Mouse (Mus musculus) CH12.LX (cell line): ENCODE measurements around the gene Fcgbp. TPM values are rescaled to one million over a fixed set of nuclear protein-coding genes. Genes with fewer than 3 reads are reported as not detected.
"Not testable (repeated sequence)": the region's sequence is repeated elsewhere in the genome, so short reads cannot be mapped to it uniquely, and the experiment has no call there.

Experiments used
- DNase-seq: peaks from one replicate; pipeline ENCODE4 v3.0.0-alpha.2; 2013; ENCODE audit errors: extremely low read depth
- H3K27ac ChIP-seq: 2 replicates; pipeline ENCODE4 v1.5.1; 2012; ENCODE audit warnings: low read depth, mild to moderate bottlenecking, control low read depth, moderate library complexity; ENCODE audit not compliant: insufficient read depth
- H3K27me3 ChIP-seq: replicated peaks from 2 replicates; pipeline ENCODE3; 2012; ENCODE audit warnings: inconsistent platforms
- H3K36me3 ChIP-seq, 2 experiments: replicated peaks in 1 of 2; 2 replicates each; pipeline versions ENCODE3 to v1.6.1; 2012; ENCODE audit warnings: inconsistent platforms in 1 of 2, low read length in 1 of 2, mild to moderate bottlenecking in 1 of 2, mixed read lengths in 1 of 2, moderate library complexity in 1 of 2; ENCODE audit not compliant: control insufficient read depth in 1 of 2, insufficient read depth in 1 of 2
- H3K4me1 ChIP-seq, 2 experiments: 2 replicates each; pipeline ENCODE4 v1.6.1; 2012; ENCODE audit warnings: inconsistent platforms in 1 of 2, moderate library complexity in 1 of 2; ENCODE audit not compliant: insufficient read depth in 2 of 2, control insufficient read depth in 1 of 2
- H3K4me2 ChIP-seq: 2 replicates; pipeline ENCODE4 v1.6.1; 2012; ENCODE audit warnings: low read depth, mild to moderate bottlenecking, control low read depth; ENCODE audit not compliant: poor library complexity, insufficient read depth, severe bottlenecking
- H3K4me3 ChIP-seq, 3 experiments: fragments of 150-350 bp in 1 of 3; sonication (generic) in 1 of 3; replicated peaks in 1 of 3; 2 replicates each; pipeline versions ENCODE3 to v1.5.1; 2011 to 2012; ENCODE audit warnings: low read depth in 2 of 3, low read length in 2 of 3, mild to moderate bottlenecking in 2 of 3, moderate library complexity in 2 of 3, control low read depth in 1 of 3, improper control_type of control experiment in 1 of 3, inconsistent platforms in 1 of 3, mixed read lengths in 1 of 3; ENCODE audit not compliant: poor library complexity in 1 of 3
- H3K79me2 ChIP-seq: replicated peaks from 2 replicates; pipeline ENCODE4 v1.6.1; 2012; ENCODE audit warnings: mild to moderate bottlenecking, moderate library complexity; ENCODE audit not compliant: control insufficient read depth, poor library complexity, insufficient read depth, severe bottlenecking; ENCODE audit errors: extremely low read depth
- H3K9ac ChIP-seq: 2 replicates; pipeline ENCODE4 v1.6.1; 2012; ENCODE audit warnings: low read depth, mild to moderate bottlenecking, control low read depth, moderate library complexity; ENCODE audit not compliant: insufficient read depth
- H3K9me3 ChIP-seq: replicated peaks from 2 replicates; pipeline ENCODE3; 2012; ENCODE audit warnings: low read length, inconsistent platforms, mixed read lengths
- CHD1 ChIP-seq: IDR thresholded peaks from 2 replicates; pipeline ENCODE4 v1.6.1; 2012; ENCODE audit warnings: low read depth, low read length, improper control_type of control experiment, inconsistent platforms
- CHD2 ChIP-seq: IDR thresholded peaks from 2 replicates; pipeline ENCODE4 v1.6.1; 2011; ENCODE audit warnings: low read length, improper control_type of control experiment
- CTCF ChIP-seq, 2 experiments: IDR thresholded peaks in 1 of 2; conservative IDR thresholded peaks in 1 of 2; 2 replicates each; pipeline ENCODE4 v1.5.1; 2011 to 2012; ENCODE audit warnings: low read depth in 2 of 2, low read length in 2 of 2, improper control_type of control experiment in 1 of 2, inconsistent platforms in 1 of 2, mild to moderate bottlenecking in 1 of 2, moderate library complexity in 1 of 2
- EP300 ChIP-seq: IDR thresholded peaks from 2 replicates; pipeline ENCODE4 v1.6.1; 2011; ENCODE audit warnings: low read length, improper control_type of control experiment
- ETS1 ChIP-seq: conservative IDR thresholded peaks from 2 replicates; pipeline ENCODE4 v1.6.1; 2012; ENCODE audit warnings: low read depth, mild to moderate bottlenecking, inconsistent platforms, low read length, improper control_type of control experiment, moderate library complexity
- GABPA ChIP-seq: IDR thresholded peaks from 2 replicates; pipeline ENCODE4 v1.6.1; 2012; ENCODE audit warnings: low read depth, low read length, improper control_type of control experiment, inconsistent platforms; ENCODE audit not compliant: insufficient replicate concordance
- KAT2A ChIP-seq: IDR thresholded peaks from 2 replicates; pipeline ENCODE4 v1.6.1; 2012; ENCODE audit warnings: low read length, improper control_type of control experiment, inconsistent platforms; ENCODE audit not compliant: insufficient replicate concordance
- MAX ChIP-seq: IDR thresholded peaks from 2 replicates; pipeline ENCODE4 v1.6.1; 2011; ENCODE audit warnings: low read length, improper control_type of control experiment
- MEF2A ChIP-seq: IDR thresholded peaks from 2 replicates; pipeline ENCODE4 v1.6.1; 2014; ENCODE audit warnings: low read depth, mild to moderate bottlenecking, inconsistent platforms, low read length, improper control_type of control experiment, borderline replicate concordance
- MXI1 ChIP-seq: IDR thresholded peaks from 2 replicates; pipeline ENCODE4 v1.6.1; 2011; ENCODE audit warnings: mild to moderate bottlenecking, low read depth, low read length, improper control_type of control experiment
- MYC ChIP-seq: IDR thresholded peaks from 2 replicates; pipeline ENCODE4 v1.6.1; 2011; ENCODE audit warnings: low read depth, mild to moderate bottlenecking, improper control_type of control experiment, low read length
- PAX5 ChIP-seq: IDR thresholded peaks from 2 replicates; pipeline ENCODE4 v1.6.1; 2012; ENCODE audit warnings: low read length, inconsistent platforms, mixed read lengths
- RCOR1 ChIP-seq: conservative IDR thresholded peaks from 2 replicates; pipeline ENCODE4 v1.6.1; 2012; ENCODE audit warnings: low read depth, mild to moderate bottlenecking, inconsistent platforms, low read length, improper control_type of control experiment
- SIN3A ChIP-seq: IDR thresholded peaks from 2 replicates; pipeline ENCODE4 v1.6.1; 2012; ENCODE audit warnings: low read length, improper control_type of control experiment, inconsistent platforms
- SMC3 ChIP-seq: IDR thresholded peaks from 2 replicates; pipeline ENCODE4 v1.6.1; 2011; ENCODE audit warnings: low read depth, low read length, improper control_type of control experiment
- TBP ChIP-seq: conservative IDR thresholded peaks from 2 replicates; pipeline ENCODE4 v1.6.1; 2011; ENCODE audit warnings: low read depth, low read length, improper control_type of control experiment
- TCF12 ChIP-seq: IDR thresholded peaks from 2 replicates; pipeline ENCODE4 v1.6.1; 2014; ENCODE audit warnings: low read depth, mild to moderate bottlenecking, inconsistent platforms, low read length, improper control_type of control experiment
- UBTF ChIP-seq: IDR thresholded peaks from 2 replicates; pipeline ENCODE4 v1.6.1; 2012; ENCODE audit warnings: low read depth, mild to moderate bottlenecking, inconsistent platforms, low read length, improper control_type of control experiment, moderate library complexity
- USF2 ChIP-seq: conservative IDR thresholded peaks from 2 replicates; pipeline ENCODE4 v1.6.1; 2011; ENCODE audit warnings: low read depth, low read length, improper control_type of control experiment
- ZC3H11A ChIP-seq: IDR thresholded peaks from 2 replicates; pipeline ENCODE4 v1.6.1; 2012; ENCODE audit warnings: low read depth, mild to moderate bottlenecking, inconsistent platforms, low read length, improper control_type of control experiment
- ZKSCAN1 ChIP-seq: IDR thresholded peaks from 2 replicates; pipeline ENCODE4 v1.6.1; 2012; ENCODE audit warnings: low read depth, inconsistent platforms, low read length, improper control_type of control experiment, borderline replicate concordance
- ZNF384 ChIP-seq: IDR thresholded peaks from 2 replicates; pipeline ENCODE4 v1.6.1; 2012; ENCODE audit warnings: low read depth, low read length, improper control_type of control experiment, inconsistent platforms
- dilution Hi-C: fragments of 300-500 bp; cut with MboI; formaldehyde crosslinking; loops from 2 replicates; pipeline ENCODE4 v1.14.3; 2020; ENCODE audit warnings: low sequenced_read_pairs; ENCODE audit not compliant: extremely low pct_unique_long_range_greater_than_20kb, extremely low pct_ligation_motif_present
- in situ Hi-C: fragments of 300-500 bp; cut with MboI; formaldehyde crosslinking; loops from 3 replicates; pipeline ENCODE4 v1.14.3; 2019; ENCODE audit warnings: low sequenced_read_pairs, low pct_ligation_motif_present, low pct_unique_long_range_greater_than_20kb, mixed read lengths
- polyA plus RNA-seq: library from polyadenylated mRNA; unstranded; fragments of >175 nt; gene quantifications from 2 replicates; pipeline ENCODE4 v1.2.1, GENCODE M21; 2012; ENCODE audit warnings: low read depth; ENCODE audit not compliant: insufficient read length
- total RNA-seq, 2 experiments: library from RNA; depleted of rRNA; stranded (reverse); fragments of 300-350 nt in 1 of 2; fragments of >200 nt in 1 of 2; gene quantifications; 2 replicates each; pipeline ENCODE4 v1.2.3; 2012 to 2014

Gene Fcgbp
- total and polyA plus RNA-seq, 3 experiments = not detected

- Histone ChIP-seq H3K27ac (no peak overlapping the region), H3K4me3 (no peak overlapping the region), H3K9me3 (peaks cover 8% of the 10 kb centered on the region), H3K4me2 (no peak overlapping the region), H3K79me2 (no peaks in the 10 kb centered on the region), H3K9ac (no peak overlapping the region), H3K27me3 (peaks cover 18% of the 10 kb centered on the region), H3K36me3 (no peaks in the 10 kb centered on the region), H3K4me1 (no peaks in the 10 kb centered on the region)
- in situ Hi-C loops = no loop called here
- peak; percentile 17 for DNase-seq
- TF ChIP-seq MXI1 (no peak), EP300 (no peak), KAT2A (no peak), SMC3 (peak; percentile 33; the same call in 1 of the 2 replicates), CTCF (conservative IDR thresholded peaks at IDR 0.05 in 1 of 2, IDR thresholded peaks at IDR 0.05 in 1 of 2; ENCODE audit: low read depth in 2 of 2, low read length in 2 of 2) (peak in 1 of 2 experiments; percentile 52; a peak in 2 of 4 replicates), CHD2 (no peak), PAX5 (no peak), ZC3H11A (no peak)
- dilution Hi-C loops = no loop called here
Measured at GRCm38 (mm10) chr7:28100596-28101590, 29.9 kb downstream of the Fcgbp start.

- H3K36me3 ChIP-seq, in situ Hi-C loops, DNase-seq, H3K4me1 ChIP-seq, H3K9me3 ChIP-seq, dilution Hi-C loops, H3K4me2 ChIP-seq, H3K9ac ChIP-seq, H3K79me2 ChIP-seq, H3K27ac ChIP-seq, H3K4me3 ChIP-seq: not testable (repeated sequence)
- H3K27me3 ChIP-seq = peaks cover 34% of the 10 kb centered on the region
Measured at GRCm38 (mm10) chr7:28102936-28103335, 31.9 kb downstream of the Fcgbp start.

- H3K4me3 ChIP-seq = no peak overlapping the region
- H3K27ac ChIP-seq = no peak overlapping the region
- DNase-seq = no peak
- no peaks in the 10 kb centered on the region for H3K36me3 ChIP-seq
- H3K79me2 ChIP-seq = no peaks in the 10 kb centered on the region
- no peaks in the 10 kb centered on the region for H3K4me1 ChIP-seq
- no peak overlapping the region for H3K4me2 ChIP-seq
- H3K9ac ChIP-seq = no peak overlapping the region
- in situ Hi-C loops (no loop called here), dilution Hi-C loops (no loop called here)
- peaks cover 48% of the 10 kb centered on the region for H3K27me3 ChIP-seq
- TF ChIP-seq ZKSCAN1 (no peak), TCF12 (no peak), TBP (no peak), MYC (no peak), USF2 (no peak), GABPA (no peak), MEF2A (no peak), MAX (no peak), RCOR1 (no peak), ETS1 (no peak), SIN3A (no peak), ZNF384 (no peak), CHD1 (no peak), UBTF (no peak)
- H3K9me3 ChIP-seq = peaks cover 3% of the 10 kb centered on the region
Measured at GRCm38 (mm10) chr7:28104670-28105069, 33.6 kb downstream of the Fcgbp start.
